Mouse (Mus musculus) megakaryocyte, embryonic 14.5 days (primary cell): ENCODE data around the gene Urad. TPM values are rescaled to one million over a fixed set of nuclear protein-coding genes. Genes with fewer than 3 reads are reported as not detected.

Experiments
- H3K27me3 ChIP-seq: replicated peaks from 2 replicates; pipeline ENCODE3; 2012; ENCODE audit warnings: inconsistent platforms
- H3K36me3 ChIP-seq: replicated peaks from 2 replicates; pipeline ENCODE3; 2012; ENCODE audit warnings: low read length, inconsistent platforms, mixed read lengths
- H3K4me1 ChIP-seq: 2 replicates; pipeline ENCODE4 v1.6.1; 2012; ENCODE audit warnings: inconsistent platforms
- H3K4me3 ChIP-seq: replicated peaks from 2 replicates; pipeline ENCODE3; 2012; ENCODE audit warnings: moderate library complexity, mild to moderate bottlenecking, inconsistent platforms
- H3K9me3 ChIP-seq: 2 replicates; pipeline ENCODE4 v1.6.1; 2012; ENCODE audit warnings: inconsistent platforms
- FLI1 ChIP-seq: IDR thresholded peaks from 2 replicates; pipeline ENCODE4 v1.6.1; 2012; ENCODE audit warnings: low read length, inconsistent platforms, mixed read lengths
- GATA1 ChIP-seq: IDR thresholded peaks from 3 replicates; pipeline ENCODE4 v1.6.1; 2012; ENCODE audit warnings: mixed read lengths, low read length, inconsistent platforms, borderline replicate concordance
- polyA plus RNA-seq: library from polyadenylated mRNA; stranded (reverse); fragments of >175 nt; gene quantifications from 2 replicates; pipeline ENCODE4 v1.2.3, GENCODE M21; 2012; ENCODE audit warnings: low replicate concordance; ENCODE audit not compliant: insufficient read depth

The Urad gene
- not detected in 2 replicates for polyA plus RNA-seq

GRCm38 (mm10) chr5:147322183-147322582 is at the start of gene Urad:
TSS of gene Urad (minus strand) at chr5:147322440.
- TF ChIP-seq GATA1 = no peak
- TF ChIP-seq FLI1 = no peak
- Histone ChIP-seq H3K36me3 (no peaks in the 10 kb centered on the region), H3K9me3 (0 out of 2 replicates have a peak, but pooled peaks cover 4% of the 10 kb centered on the region), H3K27me3 (peaks cover 51% of the 10 kb centered on the region), H3K4me3 (peak within 1 kb of the TSS; percentile 56), H3K4me1 (peaks cover 9% of the 10 kb centered on the region; the same call in 1 of the 2 replicates)

GRCm38 (mm10) chr5:147370276-147370675 is 48.0 kb upstream of the Urad start:
- Histone ChIP-seq H3K4me1 (peaks cover 33% of the 10 kb centered on the region), H3K36me3 (no peaks in the 10 kb centered on the region), H3K27me3 (peaks cover 24% of the 10 kb centered on the region), H3K4me3 (no peak overlapping the region), H3K9me3 (no peaks in the 10 kb centered on the region)
- no peak for TF ChIP-seq GATA1
- no peak for TF ChIP-seq FLI1

DNA sequence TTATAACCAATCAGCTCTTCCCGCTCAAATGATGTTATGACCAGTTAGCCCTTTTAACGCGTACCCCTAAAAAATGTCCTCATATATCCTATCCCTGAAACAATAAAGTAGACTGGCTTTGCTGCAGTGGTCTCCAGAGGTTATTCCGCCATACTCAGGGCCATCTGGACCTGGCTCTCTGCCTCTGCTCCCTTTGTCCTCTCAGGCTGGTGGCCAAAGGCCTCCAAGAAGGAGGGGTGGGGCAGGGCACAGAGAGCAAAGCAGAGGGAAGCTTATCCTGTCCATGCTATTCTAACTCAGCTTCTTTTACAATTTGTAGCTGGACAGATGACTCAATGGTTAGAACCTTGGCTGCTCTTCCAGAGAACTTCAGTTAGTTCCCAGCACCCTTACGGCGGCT is 46.0 kb upstream of the Urad start:
- peaks cover 35% of the 10 kb centered on the region for H3K4me1 ChIP-seq
- TF ChIP-seq GATA1 (no peak), FLI1 (no peak)
- H3K9me3 ChIP-seq = no peaks in the 10 kb centered on the region
- no peak overlapping the region for H3K4me3 ChIP-seq
- no peaks in the 10 kb centered on the region for H3K36me3 ChIP-seq
- peaks cover 29% of the 10 kb centered on the region for H3K27me3 ChIP-seq

GRCm38 (mm10) chr5:147365995-147366765 is 43.9 kb upstream of the Urad start:
- peak overlapping the region; percentile 78 for H3K4me3 ChIP-seq
- no peaks in the 10 kb centered on the region for H3K36me3 ChIP-seq
- H3K9me3 ChIP-seq = no peaks in the 10 kb centered on the region
- no peak for TF ChIP-seq GATA1
- no peak for TF ChIP-seq FLI1
- peaks cover 33% of the 10 kb centered on the region for H3K4me1 ChIP-seq
- peaks cover 25% of the 10 kb centered on the region for H3K27me3 ChIP-seq

DNA sequence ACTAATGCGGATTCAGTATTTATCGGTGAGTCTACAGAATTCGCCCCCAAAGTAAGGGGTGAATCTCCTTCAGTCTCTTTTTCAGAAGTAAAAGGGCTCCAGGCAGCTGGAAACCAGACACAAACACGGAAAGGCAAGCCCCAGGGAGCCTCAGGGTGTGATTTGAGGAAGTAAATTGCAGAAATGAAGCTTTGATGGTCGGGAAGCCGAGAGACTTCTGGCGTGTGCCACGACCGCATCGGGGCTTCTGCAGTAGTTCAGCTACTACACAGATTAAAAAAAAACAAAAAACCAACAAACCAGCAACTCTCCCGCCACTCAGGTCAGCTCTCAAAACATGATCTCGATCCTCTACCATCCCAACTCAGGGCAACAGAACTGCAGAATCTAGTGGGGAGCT is 40.8 kb upstream of the Urad start:
- no peak for TF ChIP-seq FLI1
- no peak for TF ChIP-seq GATA1
- peaks cover 28% of the 10 kb centered on the region for H3K4me1 ChIP-seq
- no peaks in the 10 kb centered on the region for H3K36me3 ChIP-seq
- H3K4me3 ChIP-seq = no peak overlapping the region
- H3K27me3 ChIP-seq = peaks cover 18% of the 10 kb centered on the region
- H3K9me3 ChIP-seq = no peaks in the 10 kb centered on the region

GRCm38 (mm10) chr5:147358481-147358880 is 36.2 kb upstream of the Urad start:
- H3K36me3 ChIP-seq = no peaks in the 10 kb centered on the region
- TF ChIP-seq GATA1 (no peak), FLI1 (no peak)
- no peak overlapping the region for H3K4me3 ChIP-seq
- H3K27me3 ChIP-seq = peaks cover 3% of the 10 kb centered on the region
- H3K9me3 ChIP-seq = 0 out of 2 replicates have a peak, but pooled peaks cover 2% of the 10 kb centered on the region
- H3K4me1 ChIP-seq = peaks cover 4% of the 10 kb centered on the region

DNA sequence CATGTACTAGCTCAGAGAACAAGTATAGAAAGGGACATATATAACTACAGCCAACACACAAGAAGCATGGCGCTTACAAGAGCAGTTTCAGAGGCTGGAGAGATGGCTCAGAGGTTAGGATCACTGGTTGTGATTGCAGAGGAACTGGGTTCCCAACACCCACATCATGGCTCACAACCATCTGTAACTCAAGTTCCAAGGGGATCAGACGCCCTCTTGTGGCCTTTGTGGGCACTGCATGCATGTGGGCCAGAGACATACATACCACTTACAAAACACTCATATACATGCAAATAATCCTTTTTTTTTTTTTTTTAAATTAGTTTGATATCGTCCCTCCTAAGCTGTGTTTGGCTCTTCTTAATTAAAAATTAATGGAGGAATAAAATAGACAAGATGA is 35.3 kb upstream of the Urad start:
- peaks cover 3% of the 10 kb centered on the region for H3K27me3 ChIP-seq
- TF ChIP-seq FLI1 (no peak), GATA1 (no peak)
- H3K36me3 ChIP-seq = no peaks in the 10 kb centered on the region
- H3K9me3 ChIP-seq = 0 out of 2 replicates have a peak, but pooled peaks cover 2% of the 10 kb centered on the region
- H3K4me1 ChIP-seq = peaks cover 4% of the 10 kb centered on the region
- H3K4me3 ChIP-seq = no peak overlapping the region

- H3K9me3 ChIP-seq = 0 out of 2 replicates have a peak, but pooled peaks cover 2% of the 10 kb centered on the region
- TF ChIP-seq FLI1 (no peak), GATA1 (no peak)
- peaks cover 1% of the 10 kb centered on the region for H3K4me1 ChIP-seq
- H3K36me3 ChIP-seq = no peaks in the 10 kb centered on the region
- H3K4me3 ChIP-seq = no peak overlapping the region
- H3K27me3 ChIP-seq = peaks cover 5% of the 10 kb centered on the region
Measured at GRCm38 (mm10) chr5:147356260-147357055, 34.2 kb upstream of the Urad start.

DNA sequence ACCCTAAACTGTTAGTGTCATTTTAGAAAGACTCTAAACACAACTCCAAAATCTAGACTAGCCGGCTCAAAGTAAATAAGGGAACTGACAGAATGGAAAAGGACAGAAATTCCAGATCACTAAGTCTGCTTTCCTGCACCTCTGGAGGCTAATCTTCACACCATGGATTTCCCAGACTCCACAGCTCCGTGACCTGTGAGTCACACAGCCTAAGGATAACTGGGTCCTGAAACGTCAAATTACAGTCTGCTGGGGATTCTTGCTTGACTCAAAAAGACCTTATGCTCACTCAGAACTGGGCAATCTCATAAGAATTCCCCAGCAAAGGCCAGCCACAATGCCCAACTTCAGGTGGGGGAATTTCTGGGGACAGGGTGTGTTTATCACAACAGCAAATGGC is 33.5 kb upstream of the Urad start:
- Histone ChIP-seq H3K4me1 (no peaks in the 10 kb centered on the region; the same call in 1 of the 2 replicates), H3K9me3 (0 out of 2 replicates have a peak, but pooled peaks cover 2% of the 10 kb centered on the region), H3K27me3 (peaks cover 7% of the 10 kb centered on the region), H3K4me3 (no peak overlapping the region), H3K36me3 (no peaks in the 10 kb centered on the region)
- TF ChIP-seq FLI1 = no peak
- TF ChIP-seq GATA1 = no peak

- H3K4me1 ChIP-seq = no peaks in the 10 kb centered on the region; the same call in 1 of the 2 replicates
- 0 out of 2 replicates have a peak, but pooled peaks cover 2% of the 10 kb centered on the region for H3K9me3 ChIP-seq
- peaks cover 7% of the 10 kb centered on the region for H3K27me3 ChIP-seq
- TF ChIP-seq FLI1 = no peak
- TF ChIP-seq GATA1 = no peak
- H3K4me3 ChIP-seq = no peak overlapping the region
- no peaks in the 10 kb centered on the region for H3K36me3 ChIP-seq
Measured at GRCm38 (mm10) chr5:147354985-147355384, 32.7 kb upstream of the Urad start.
